Comparison of ENCODE assay signal across 17 mouse cellular contexts in the genomic region with DNA sequence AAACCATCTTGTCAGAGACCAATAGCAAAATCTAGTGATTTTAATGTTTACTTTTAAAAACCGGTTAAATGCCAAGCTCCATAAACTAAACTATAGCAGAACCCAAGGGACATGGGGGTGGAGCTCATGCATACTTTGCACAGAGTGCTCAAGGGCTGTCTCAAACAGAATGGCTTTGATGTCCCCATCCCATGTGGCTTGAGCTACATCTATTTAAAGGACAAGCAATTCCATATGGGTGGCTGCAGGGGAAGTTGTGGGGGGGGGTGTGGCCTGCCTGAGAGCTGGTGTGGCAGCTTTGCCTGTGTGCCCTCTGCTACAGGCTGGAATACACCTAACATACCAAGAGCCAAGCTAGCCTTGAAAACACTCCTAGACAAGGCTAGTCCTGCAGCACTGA.
DNase-seq lines count a peak whose midpoint lies in the region; ATAC-seq and TF ChIP-seq lines count a peak whose summit lies in the region.
"Had no signal": no experiment of that assay in that cellular context is flagged by ENCODE, and none has a peak within 500 bp of the region (broad histone marks: within the 10 kb centered on the region; RNA-seq: fewer than 3 reads in every experiment).

No protein-coding gene starts in this region.

- intact Hi-C loops in heart, postnatal 14 days (cut with DNase I), result no loop called here

- H3K36me3 ChIP-seq in heart, embryonic 16.5 days (ENCODE audit: control insufficient read depth, insufficient read depth), result no peaks in the 10 kb centered on the region
- H3K36me3 ChIP-seq in embryonic facial prominence, embryonic 11.5 days (replicated peaks; ENCODE audit: control insufficient read depth, insufficient read depth, low read depth, low read length), result no peaks in the 10 kb centered on the region
- no peaks in the 10 kb centered on the region for H3K36me3 ChIP-seq in limb, embryonic 14.5 days (ENCODE audit: control insufficient read depth, insufficient read depth, low read length)
- H3K36me3 ChIP-seq: liver, embryonic 12.5 days had no signal

- H3K4me3 ChIP-seq in heart, embryonic 16.5 days (ENCODE audit: low read length), result no peak overlapping the region
- no peak overlapping the region for H3K4me3 ChIP-seq in embryonic facial prominence, embryonic 11.5 days (ENCODE audit: low read depth, low read length)
- H3K4me3 ChIP-seq in limb, embryonic 14.5 days (replicated peaks; ENCODE audit: low read length), result no peak overlapping the region
- H3K4me3 ChIP-seq: forebrain, embryonic 12.5 days; liver, embryonic 12.5 days had no signal

- no peaks in the 10 kb centered on the region for H3K9me3 ChIP-seq in heart, embryonic 16.5 days (replicated peaks; ENCODE audit: control insufficient read depth, low read length)
- no peaks in the 10 kb centered on the region for H3K9me3 ChIP-seq in embryonic facial prominence, embryonic 11.5 days (replicated peaks; ENCODE audit: control insufficient read depth, low read length)
- no peaks in the 10 kb centered on the region for H3K9me3 ChIP-seq in limb, embryonic 14.5 days (ENCODE audit: control insufficient read depth, low read length)
- H3K9me3 ChIP-seq: forebrain, embryonic 12.5 days; liver, embryonic 12.5 days had no signal

- H3K27me3 ChIP-seq in heart, embryonic 16.5 days (ENCODE audit: control insufficient read depth, insufficient read depth, low read length), result no peaks in the 10 kb centered on the region
- no peaks in the 10 kb centered on the region for H3K27me3 ChIP-seq in embryonic facial prominence, embryonic 11.5 days (ENCODE audit: control insufficient read depth, insufficient read depth, low read length)
- no peaks in the 10 kb centered on the region for H3K27me3 ChIP-seq in limb, embryonic 14.5 days (ENCODE audit: control insufficient read depth, insufficient read depth, low read length)
- H3K27me3 ChIP-seq: forebrain, embryonic 12.5 days; liver, embryonic 12.5 days had no signal

- no peak for ATAC-seq in heart, embryonic 16.5 days (replicated peaks; ENCODE audit: extremely low read depth, insufficient read depth, low FRiP score)
- peak; percentile 45; the same call in 1 of the 2 replicates for ATAC-seq in embryonic facial prominence, embryonic 11.5 days (replicated peaks; ENCODE audit: insufficient number of reproducible peaks, low FRiP score, low TSS enrichment, low read depth)
- no peak for ATAC-seq in limb, embryonic 14.5 days (ENCODE audit: low FRiP score, low read depth)
- ATAC-seq: intestine, embryonic 16.5 days; liver, embryonic 12.5 days; midbrain, embryonic 16.5 days had no signal

- H3K9ac ChIP-seq in heart, embryonic 16.5 days (ENCODE audit: low read length), result no peak overlapping the region
- H3K9ac ChIP-seq in embryonic facial prominence, embryonic 11.5 days (replicated peaks; ENCODE audit: low read length), result no peak overlapping the region
- no peak overlapping the region for H3K9ac ChIP-seq in limb, embryonic 14.5 days (ENCODE audit: low read depth, low read length, severe bottlenecking)
- H3K9ac ChIP-seq: forebrain, embryonic 12.5 days; liver, embryonic 12.5 days had no signal

- H3K4me1 ChIP-seq in heart, embryonic 16.5 days (ENCODE audit: control insufficient read depth, insufficient read depth, low read length), result peaks cover 50% of the 10 kb centered on the region
- H3K4me1 ChIP-seq in embryonic facial prominence, embryonic 11.5 days (ENCODE audit: control insufficient read depth, insufficient read depth, low read length), result no peaks in the 10 kb centered on the region; the same call in none of the 2 replicates
- peaks cover 19% of the 10 kb centered on the region for H3K4me1 ChIP-seq in limb, embryonic 14.5 days (ENCODE audit: control insufficient read depth, insufficient read depth, low read length)

- no peak for DNase-seq in heart, postnatal 14 days
- DNase-seq in 416B (ENCODE audit: low read depth), result peak; percentile 30
- peak; percentile 72 for DNase-seq in embryonic facial prominence, embryonic 11.5 days (ENCODE audit: low spot score)
- peak; percentile 61 for DNase-seq in limb, embryonic 14.5 days (ENCODE audit: low spot score)
- no peak for DNase-seq in retina, postnatal 1 day
- DNase-seq in Muller cell, postnatal 12 days (ENCODE audit: inconsistent ontology term), result no peak
- DNase-seq: adrenal gland, postnatal 10 days; cerebellum, adult 2 months; kidney, postnatal 14 days; right cerebral cortex, postnatal 14 days; thymus, adult 2 months had no signal

- TF ChIP-seq POLR2A in limb, embryonic 14.5 days (IDR thresholded peaks at IDR 0.05; ENCODE audit: borderline replicate concordance, extremely low read depth, insufficient read depth, insufficient read length), result no peak

- no peak overlapping the region for H3K4me2 ChIP-seq in heart, embryonic 16.5 days (ENCODE audit: low read depth, low read length)
- no peak overlapping the region for H3K4me2 ChIP-seq in embryonic facial prominence, embryonic 11.5 days (ENCODE audit: low read depth, low read length)
- no peak overlapping the region for H3K4me2 ChIP-seq in limb, embryonic 14.5 days (replicated peaks; ENCODE audit: low read depth, low read length, severe bottlenecking)
- H3K4me2 ChIP-seq: forebrain, embryonic 12.5 days; liver, embryonic 12.5 days had no signal

- H3K27ac ChIP-seq in heart, embryonic 16.5 days (ENCODE audit: low read length), result 0 out of 2 replicates have a peak overlapping the region, but pooled peaks have one; percentile 25
- 0 out of 2 replicates have a peak overlapping the region, but pooled peaks have one; percentile 56 for H3K27ac ChIP-seq in embryonic facial prominence, embryonic 11.5 days (replicated peaks; ENCODE audit: low read depth, low read length)
- H3K27ac ChIP-seq in limb, embryonic 14.5 days (replicated peaks; ENCODE audit: low read depth, low read length), result 0 out of 2 replicates have a peak overlapping the region, but pooled peaks have one; percentile 48
- H3K27ac ChIP-seq: liver, embryonic 12.5 days; macrophage had no signal

- WGBS in heart, embryonic 16.5 days, result 58% methylated on average over 1 of the region's 1 CpGs
- WGBS in embryonic facial prominence, embryonic 11.5 days, result 22% methylated on average over 1 of the region's 1 CpGs
- WGBS in limb, embryonic 14.5 days, result 37% methylated on average over 1 of the region's 1 CpGs

Comparison
In these comparisons a context has a peak if more than half of its experiments do, and no peak if none do; other contexts are left out.
1. DNase-seq: peak in 416B (single experiment), embryonic facial prominence, embryonic 11.5 days (single experiment) and limb, embryonic 14.5 days (single experiment); none in heart, postnatal 14 days (0 of 2), retina, postnatal 1 day (single experiment) and Muller cell, postnatal 12 days (single experiment).
2. Peak in every context shown above with its lines, with median percentiles within 50 percentile points of each other: H3K27ac ChIP-seq.